Mouse (Mus musculus) testis, adult 2 months (tissue): ENCODE results near the gene Gclm. TPM values are rescaled to one million over a fixed set of nuclear protein-coding genes. Genes with fewer than 3 reads are reported as not detected.

Experiments
- H3K27ac ChIP-seq: fragments of 200-500 bp; 2 replicates; pipeline ENCODE4 v1.5.1; 2012; ENCODE audit warnings: low read depth, low read length; ENCODE audit not compliant: control insufficient read depth, insufficient read depth
- H3K27me3 ChIP-seq: fragments of 200-500 bp; 2 replicates; pipeline ENCODE4 v1.6.1; 2012; ENCODE audit warnings: mild to moderate bottlenecking, low read length, moderate library complexity; ENCODE audit not compliant: control insufficient read depth, insufficient read depth
- H3K36me3 ChIP-seq: fragments of 200-500 bp; 2 replicates; pipeline ENCODE4 v1.6.1; 2012; ENCODE audit warnings: mild to moderate bottlenecking, low read length; ENCODE audit not compliant: control insufficient read depth, insufficient read depth
- H3K4me1 ChIP-seq: fragments of 200-500 bp; 2 replicates; pipeline ENCODE4 v1.6.1; 2012; ENCODE audit warnings: low read length; ENCODE audit not compliant: control insufficient read depth, insufficient read depth
- H3K4me3 ChIP-seq: fragments of 200-500 bp; 2 replicates; pipeline ENCODE4 v1.5.1; 2012; ENCODE audit warnings: low read depth, mild to moderate bottlenecking, low read length, moderate library complexity, mixed read lengths; ENCODE audit not compliant: control insufficient read depth
- CTCF ChIP-seq: fragments of 200-500 bp; IDR thresholded peaks from 2 replicates; pipeline ENCODE4 v1.5.1; 2012; ENCODE audit warnings: low read depth, mild to moderate bottlenecking, inconsistent platforms, low read length, moderate library complexity; ENCODE audit not compliant: control insufficient read depth, insufficient read depth, insufficient replicate concordance
- POLR2A ChIP-seq: fragments of 200-500 bp; IDR thresholded peaks from 2 replicates; pipeline ENCODE4 v1.6.1; 2012; ENCODE audit warnings: low read depth, mild to moderate bottlenecking, inconsistent platforms, low read length, moderate library complexity; ENCODE audit not compliant: control insufficient read depth
- polyA plus RNA-seq: library from polyadenylated mRNA; depleted of rRNA; stranded (reverse); fragments of >200 nt; gene quantifications from 2 replicates; pipeline ENCODE4 v1.2.3, GENCODE M21; 2012

Gclm gene
- polyA plus RNA-seq, 1 experiment, result 31.7 TPM

DNA sequence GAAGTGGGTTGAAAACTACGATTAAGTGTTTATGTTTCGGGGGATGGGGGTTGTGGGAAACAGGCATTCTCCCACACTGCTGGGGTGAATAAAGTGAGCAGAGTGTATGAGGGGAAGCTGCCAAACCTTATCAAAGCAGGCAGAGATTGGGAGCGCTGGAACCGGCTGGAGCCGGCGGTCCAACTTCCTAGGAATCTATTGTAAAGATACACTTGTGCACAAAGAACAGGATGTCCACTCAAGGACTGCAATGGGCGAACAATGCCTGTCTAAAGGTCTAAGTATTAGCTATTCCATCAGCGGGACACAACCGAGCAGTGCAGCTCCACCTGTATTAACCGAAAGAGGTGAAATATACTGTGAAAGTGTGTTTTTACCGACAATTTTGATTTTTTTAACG is 46.5 kb downstream of the Gclm start:
- Histone ChIP-seq H3K4me1 (peaks cover 14% of the 10 kb centered on the region), H3K4me3 (peak overlapping the region; percentile 93), H3K27ac (peak overlapping the region; percentile 97), H3K36me3 (no peaks in the 10 kb centered on the region; the same call in 1 of the 2 replicates), H3K27me3 (no peaks in the 10 kb centered on the region)
- TF ChIP-seq POLR2A, result no peak
- TF ChIP-seq CTCF, result no peak

DNA sequence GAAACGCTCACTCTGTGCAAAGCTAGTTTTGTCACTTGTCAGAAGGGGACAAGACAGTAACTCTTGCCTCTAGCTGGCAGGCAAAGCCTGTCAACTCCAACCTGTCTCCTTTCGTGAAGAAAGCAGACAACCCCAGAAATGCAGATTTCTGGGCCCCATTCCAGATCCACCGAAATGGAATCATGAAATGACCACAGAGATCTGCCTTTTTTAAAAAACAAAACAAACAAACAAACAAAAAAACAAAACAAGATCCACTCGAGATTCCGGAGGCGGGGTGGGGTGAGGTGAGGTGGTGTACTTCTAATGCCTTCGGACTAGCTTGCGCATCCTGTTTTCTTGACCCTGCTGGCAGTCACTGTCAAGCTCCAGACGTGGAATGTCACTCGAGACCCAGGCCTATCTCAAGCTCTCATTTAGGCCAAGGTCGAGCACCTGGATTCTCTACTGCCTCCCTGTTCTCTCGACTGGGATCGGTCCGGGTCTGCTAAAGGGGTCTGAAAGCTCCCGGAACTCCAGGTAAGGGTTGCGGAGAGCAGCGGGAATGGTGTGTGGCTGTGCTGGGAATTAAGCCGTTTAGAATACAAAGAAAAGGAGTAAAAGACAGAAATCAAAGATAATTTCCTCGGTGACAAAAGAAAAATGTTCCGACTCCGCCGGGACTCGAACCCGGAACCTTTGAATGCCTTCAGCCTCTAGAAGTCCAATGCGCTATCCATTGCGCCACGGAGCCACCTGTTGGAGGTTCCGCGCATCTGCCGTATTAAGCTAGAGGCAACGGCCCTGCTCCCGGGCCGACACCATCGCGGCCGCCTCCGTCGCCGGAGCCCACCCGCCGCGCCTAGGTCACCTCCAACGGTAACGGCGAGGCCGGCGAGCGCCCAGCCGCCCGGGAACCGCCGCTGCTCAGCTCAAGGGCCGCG is 47.2 kb downstream of the Gclm start:
- Histone ChIP-seq H3K4me3 (peak overlapping the region; percentile 93), H3K27ac (peak overlapping the region; percentile 97), H3K36me3 (no peaks in the 10 kb centered on the region; the same call in 1 of the 2 replicates), H3K4me1 (peaks cover 14% of the 10 kb centered on the region), H3K27me3 (no peaks in the 10 kb centered on the region)
- 0 out of 2 replicates have a peak, but pooled peaks have one; percentile 4 for TF ChIP-seq CTCF
- 0 out of 2 replicates have a peak, but pooled peaks have one; percentile 6 for TF ChIP-seq POLR2A

DNA sequence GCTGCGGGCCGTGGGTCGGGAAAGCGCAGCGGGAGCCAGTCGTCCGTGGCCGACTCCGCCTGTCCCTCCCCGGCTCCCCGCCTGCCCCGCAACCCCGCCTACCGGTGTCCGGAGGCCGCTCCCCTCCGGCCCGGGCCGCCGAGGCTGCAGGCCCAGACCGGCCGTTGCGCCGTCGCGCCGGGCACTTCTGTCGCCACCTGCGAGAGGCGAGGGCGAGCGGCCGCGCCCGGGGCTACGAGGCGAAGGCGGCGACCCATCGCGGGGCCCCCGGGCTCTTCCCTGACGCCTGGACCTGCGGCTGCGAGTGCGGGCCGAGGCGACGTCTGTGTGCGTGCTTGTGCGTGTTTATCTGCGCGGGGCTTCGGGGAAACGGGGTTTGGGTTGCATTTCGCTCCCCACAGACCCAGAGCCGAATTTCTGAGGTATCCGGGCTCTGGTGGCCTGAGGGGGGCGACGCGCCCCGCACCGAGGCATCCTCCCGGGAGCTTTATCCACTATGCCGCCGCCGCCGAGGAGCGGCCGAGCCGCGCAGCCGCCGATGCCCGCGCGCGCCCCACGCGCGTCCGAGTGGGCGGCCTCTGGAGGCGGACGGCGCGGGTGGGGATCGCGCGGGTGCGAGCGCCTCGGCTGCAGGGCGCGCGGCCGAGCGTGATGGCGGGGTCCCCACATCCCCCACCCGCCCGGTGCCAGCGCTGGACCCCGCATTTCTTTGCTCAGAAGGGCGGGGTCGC is 48.0 kb downstream of the Gclm start:
- Histone ChIP-seq H3K27me3 (no peaks in the 10 kb centered on the region), H3K36me3 (no peaks in the 10 kb centered on the region; the same call in 1 of the 2 replicates), H3K4me1 (peaks cover 14% of the 10 kb centered on the region), H3K4me3 (peak overlapping the region; percentile 93), H3K27ac (peak overlapping the region; percentile 97)
- TF ChIP-seq POLR2A (no peak; the same call in 1 of the 2 replicates), CTCF (no peak)

DNA sequence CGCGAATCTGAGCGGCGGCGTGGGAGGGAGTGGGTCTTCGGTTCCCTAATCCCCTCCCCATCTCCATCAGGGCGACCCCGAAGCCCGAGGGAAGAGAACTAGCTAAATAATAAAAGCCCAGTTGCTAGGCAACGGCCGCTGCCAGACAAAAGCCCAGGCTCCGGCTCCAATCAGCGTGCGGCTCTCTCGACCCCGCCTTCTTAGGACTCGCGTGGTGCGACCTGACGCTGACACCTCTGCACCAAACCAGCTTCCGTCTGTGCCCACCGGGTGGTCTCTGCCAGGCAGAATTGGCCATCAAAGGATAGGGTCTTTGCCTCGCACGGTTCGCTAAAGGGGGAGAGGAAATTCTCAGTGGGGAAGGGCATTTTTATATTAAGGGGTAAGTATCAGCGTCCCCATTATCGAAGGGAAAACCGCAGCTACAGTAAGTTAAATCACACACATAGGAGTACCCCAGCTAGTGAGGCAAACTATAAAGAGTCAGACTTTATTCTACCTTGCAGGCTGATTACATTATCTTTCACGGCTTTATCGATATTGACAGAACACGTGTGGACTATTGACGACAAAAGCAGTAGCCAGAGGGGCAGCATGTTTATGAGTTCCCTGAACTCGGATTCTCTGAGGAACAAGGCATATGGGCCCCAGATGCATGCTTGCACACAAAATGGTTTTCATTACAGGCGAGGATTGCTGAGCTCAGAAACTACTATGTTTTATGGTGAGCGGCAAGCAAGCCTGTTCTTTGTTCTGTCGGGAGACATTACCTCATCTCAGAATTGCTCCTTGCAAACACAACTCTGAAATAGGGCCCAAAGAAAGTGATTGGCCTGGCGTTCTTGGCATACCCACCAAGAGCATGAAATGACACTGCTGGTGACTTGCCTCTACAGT is 48.8 kb downstream of the Gclm start, which contains the start of gene Bcar3:
Bcar3 (plus strand) TSS at position 183 of the 897 bp plus-strand sequence.
- Histone ChIP-seq H3K36me3 (no peaks in the 10 kb centered on the region; the same call in 1 of the 2 replicates), H3K4me1 (peaks cover 14% of the 10 kb centered on the region), H3K27ac (peak within 1 kb of the TSS; percentile 97), H3K27me3 (no peaks in the 10 kb centered on the region), H3K4me3 (peak within 1 kb of the TSS; percentile 93)
- TF ChIP-seq CTCF (no peak), POLR2A (peak; percentile 55; the same call in 1 of the 2 replicates)

DNA sequence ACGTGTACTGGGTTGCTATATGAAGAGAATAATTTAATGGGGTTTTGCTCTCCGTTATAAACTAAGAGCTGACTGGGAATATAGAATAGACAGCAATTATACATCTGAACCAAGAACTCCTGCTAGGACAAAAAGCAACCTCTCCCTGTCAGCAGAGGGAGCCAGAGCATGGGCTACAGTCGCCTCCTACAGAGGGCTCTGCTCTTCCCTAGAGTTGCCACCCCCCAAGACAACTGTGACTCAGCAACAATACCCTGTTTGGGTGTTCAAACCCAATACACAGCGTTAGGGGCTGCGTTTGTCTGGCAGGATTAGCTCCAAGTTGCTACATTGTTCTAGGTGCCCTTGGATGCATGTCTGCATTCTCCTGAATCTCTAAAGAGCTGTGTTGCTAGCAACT is 50.2 kb downstream of the Gclm start:
- H3K27me3 ChIP-seq, result no peaks in the 10 kb centered on the region
- peak overlapping the region; percentile 66 for H3K4me3 ChIP-seq
- no peaks in the 10 kb centered on the region; the same call in 1 of the 2 replicates for H3K36me3 ChIP-seq
- no peak overlapping the region for H3K27ac ChIP-seq
- peaks cover 14% of the 10 kb centered on the region for H3K4me1 ChIP-seq
- peak; percentile 39; the same call in 1 of the 2 replicates for TF ChIP-seq CTCF
- TF ChIP-seq POLR2A, result no peak

DNA sequence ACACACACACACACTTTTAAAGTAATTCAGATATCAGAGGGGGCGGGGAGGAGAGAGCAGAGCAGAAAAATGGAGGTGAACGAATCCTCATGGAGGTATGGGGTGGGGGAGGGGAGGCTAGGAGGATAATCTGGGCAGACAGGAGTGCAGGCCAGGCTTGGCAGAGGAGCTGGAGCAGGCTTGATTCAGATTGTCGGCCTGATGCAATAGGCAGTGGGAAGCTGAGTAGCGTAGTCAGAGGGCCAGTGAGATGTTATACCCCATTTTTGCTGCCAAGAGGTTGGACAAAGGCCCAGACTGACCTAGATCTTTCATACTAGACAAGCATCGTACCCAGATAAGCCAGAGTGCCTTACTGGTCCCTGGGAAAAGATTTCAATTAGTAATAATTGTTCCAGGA is 51.6 kb downstream of the Gclm start:
- H3K36me3 ChIP-seq, result no peaks in the 10 kb centered on the region; the same call in 1 of the 2 replicates
- peaks cover 9% of the 10 kb centered on the region for H3K4me1 ChIP-seq
- H3K27ac ChIP-seq, result no peak overlapping the region; the same call in 1 of the 2 replicates

More for the DNA sequence above, 51.6 kb downstream of the Gclm start:
- TF ChIP-seq CTCF (no peak), POLR2A (no peak)
- Histone ChIP-seq H3K27me3 (no peaks in the 10 kb centered on the region), H3K4me3 (peak overlapping the region; percentile 12)
